Mouse (Mus musculus) urinary bladder, adult 18-20 months (tissue): ENCODE measurements at regions not wholly inside any gene's neighbourhood (a gene's known extent, or its start where the extent isn't known, plus 50 kb on each side); places are given as distances from the start of the nearest gene placed in this dataset.
"Not testable (repeated sequence)": the region's sequence is repeated elsewhere in the genome, so short reads cannot be mapped to it uniquely, and the experiment has no call there.

Experiments used
- DNase-seq, 2 experiments: peaks; one replicate each; pipeline ENCODE4 v3.0.0; 2022; ENCODE audit warnings: low spot score in 2 of 2, mixed read lengths in 2 of 2

GRCm38 (mm10) chr13:5367058-5367797, 494.1 kb upstream of the Klf6 start:
- no peak for DNase-seq

GRCm38 (mm10) chr13:5370007-5370406, 491.3 kb upstream of the Klf6 start:
- DNase-seq, result no peak

- no peak for DNase-seq
These were observed 488.1 kb upstream of the Klf6 start for GRCm38 (mm10) chr13:5373191-5373590.

GRCm38 (mm10) chr13:5408226-5408804, 453.0 kb upstream of the Klf6 start:
- no peak for DNase-seq

- no peak for DNase-seq
These were observed 449.2 kb upstream of the Klf6 start for GRCm38 (mm10) chr13:5412052-5412451.

GRCm38 (mm10) chr13:5413009-5413408, 448.3 kb upstream of the Klf6 start:
- not testable (repeated sequence) for DNase-seq

GRCm38 (mm10) chr13:5424110-5424509, 437.2 kb upstream of the Klf6 start:
- peak in 1 of 2 experiments; percentile 12 for DNase-seq

- DNase-seq, result no peak
These were observed 435.6 kb upstream of the Klf6 start for GRCm38 (mm10) chr13:5425491-5426232.

- DNase-seq, result no peak
These were observed 427.6 kb upstream of the Klf6 start for GRCm38 (mm10) chr13:5433652-5434051.

GRCm38 (mm10) chr13:5435131-5435530, 426.2 kb upstream of the Klf6 start:
- no peak for DNase-seq

- DNase-seq, result no peak
These were observed 425.1 kb upstream of the Klf6 start for GRCm38 (mm10) chr13:5436191-5436590.

GRCm38 (mm10) chr13:5440454-5440853, 420.8 kb upstream of the Klf6 start:
- DNase-seq, result no peak

GRCm38 (mm10) chr13:5444759-5445478, 416.4 kb upstream of the Klf6 start:
- DNase-seq, result peak; percentile 23 to 29

GRCm38 (mm10) chr13:5448601-5449000, 412.7 kb upstream of the Klf6 start:
- no peak for DNase-seq

- DNase-seq, result no peak
These were observed 380.5 kb upstream of the Klf6 start for GRCm38 (mm10) chr13:5480779-5481178.

- no peak for DNase-seq
These were observed 369.0 kb upstream of the Klf6 start for GRCm38 (mm10) chr13:5492266-5492665.

GRCm38 (mm10) chr13:5497535-5497934, 363.7 kb upstream of the Klf6 start:
- no peak for DNase-seq

GRCm38 (mm10) chr13:5511784-5512183, 349.5 kb upstream of the Klf6 start:
- DNase-seq, result no peak

GRCm38 (mm10) chr13:5515552-5515951, 345.7 kb upstream of the Klf6 start:
- DNase-seq, result no peak

- DNase-seq, result no peak
These were observed 345.2 kb upstream of the Klf6 start for GRCm38 (mm10) chr13:5516088-5516487.

- DNase-seq, result no peak
These were observed 342.1 kb upstream of the Klf6 start for GRCm38 (mm10) chr13:5519181-5519580.

- no peak for DNase-seq
These were observed 341.7 kb upstream of the Klf6 start for GRCm38 (mm10) chr13:5519600-5519999.
